Mouse (Mus musculus): ENCODE results near the gene Gpr25.

- TF ChIP-seq POLR2A (IDR thresholded peaks at IDR 0.05; ENCODE audit: insufficient read length, low read depth): no peak
- TF ChIP-seq TCF3 (IDR thresholded peaks at IDR 0.05; ENCODE audit: insufficient read length, low read depth): no peak
- TF ChIP-seq CEBPB (IDR thresholded peaks at IDR 0.05; ENCODE audit: insufficient read depth, poor library complexity, severe bottlenecking): no peak
- TF ChIP-seq USF1 (IDR thresholded peaks at IDR 0.05; ENCODE audit: low read depth): no peak
- no peak for TF ChIP-seq MYOG (IDR thresholded peaks at IDR 0.05; ENCODE audit: control insufficient read depth in 1 of 3, insufficient read depth in 1 of 3, insufficient read length in 2 of 3, low read depth in 2 of 3)
- TF ChIP-seq MYOD1 (IDR thresholded peaks at IDR 0.05; ENCODE audit: control insufficient read depth in 1 of 3, insufficient read length in 2 of 3, low read depth in 2 of 3): no peak
- no peak for TF ChIP-seq MAX (IDR thresholded peaks at IDR 0.05; ENCODE audit: low read depth)
- TF ChIP-seq POLR2AphosphoS2 (IDR thresholded peaks at IDR 0.05; ENCODE audit: insufficient read length, low read depth): no peak
- TF ChIP-seq TCF12 (IDR thresholded peaks at IDR 0.05; ENCODE audit: insufficient read depth, poor library complexity, severe bottlenecking): no peak
Measured at GRCm38 (mm10) chr1:136289803-136290202, 29.1 kb upstream of the Gpr25 start.
